Mouse (Mus musculus) heart, adult 2 months (tissue): Measurements from ENCODE around the gene Ttll8.

Experiments used
- EP300 ChIP-seq: fragments of 200-500 bp; IDR thresholded peaks from 2 replicates; pipeline ENCODE4 v1.6.1; 2011; ENCODE audit warnings: low read depth, low read length, control low read depth; ENCODE audit not compliant: insufficient read depth
- POLR2A ChIP-seq: fragments of 200-500 bp; IDR thresholded peaks from 2 replicates; pipeline ENCODE4 v1.6.1; 2011; ENCODE audit warnings: mild to moderate bottlenecking, low read depth, low read length, control low read depth; ENCODE audit not compliant: insufficient read depth

GRCm38 (mm10) chr15:88882851-88883250 lies 71.4 kb downstream of the Ttll8 start:
- no peak for TF ChIP-seq POLR2A
- no peak for TF ChIP-seq EP300
